Mouse (Mus musculus): ENCODE results near the gene Sox12. TPM values are rescaled to one million over a fixed set of nuclear protein-coding genes. Genes with fewer than 3 reads are reported as not detected.

The Sox12 gene
- polyA plus RNA-seq (2015; fragmentation: Illumina TruSeq; extraction: RNeasy Lipid Tissue Mini Kit (QIAGEN cat#74804); ENCODE audit: insufficient read depth, low replicate concordance): 1.0 TPM

GRCm38 (mm10) chr2:152397680-152398435 lies at the start of gene Sox12:
Gene Sox12 (minus strand): TSS chr2:152398063.

GRCm38 (mm10) chr2:152415287-152415686 lies 17.4 kb upstream of the Sox12 start, which contains the start of gene 6820408C15Rik:
Gene 6820408C15Rik (plus strand): TSS chr2:152415587.

GRCm38 (mm10) chr2:152414591-152415165 lies 16.8 kb upstream of the Sox12 start, which contains the start of gene Zcchc3:
Gene Zcchc3 (minus strand): TSS chr2:152415027.

GRCm38 (mm10) chr2:152376345-152376741 lies 21.5 kb downstream of the Sox12 start, which contains the start of gene Nrsn2:
Gene Nrsn2 (minus strand): TSS chr2:152376638.

Other genes with a start within 250 kb of the Sox12 start
- gene Csnk2a1, start 171.2 kb downstream of the Sox12 start, polyA plus RNA-seq (2015; fragmentation: Illumina TruSeq; extraction: RNeasy Lipid Tissue Mini Kit (QIAGEN cat#74804); ENCODE audit: insufficient read depth, low replicate concordance): 160 TPM
- gene Tbc1d20, start 104.2 kb downstream of the Sox12 start, polyA plus RNA-seq (2015; fragmentation: Illumina TruSeq; extraction: RNeasy Lipid Tissue Mini Kit (QIAGEN cat#74804); ENCODE audit: insufficient read depth, low replicate concordance): 63.0 TPM
- 51.8 TPM for gene Rbck1, start 65.4 kb downstream of the Sox12 start, polyA plus RNA-seq (2015; fragmentation: Illumina TruSeq; extraction: RNeasy Lipid Tissue Mini Kit (QIAGEN cat#74804); ENCODE audit: insufficient read depth, low replicate concordance)
- 0.37 TPM for gene Trib3, start 54.0 kb downstream of the Sox12 start, polyA plus RNA-seq (2015; fragmentation: Illumina TruSeq; extraction: RNeasy Lipid Tissue Mini Kit (QIAGEN cat#74804); ENCODE audit: insufficient read depth, low replicate concordance)
- not detected for gene Nrsn2, start 21.4 kb downstream of the Sox12 start, polyA plus RNA-seq (2015; fragmentation: Illumina TruSeq; extraction: RNeasy Lipid Tissue Mini Kit (QIAGEN cat#74804); ENCODE audit: insufficient read depth, low replicate concordance)
- gene Zcchc3, start 17.0 kb upstream of the Sox12 start, polyA plus RNA-seq (2015; fragmentation: Illumina TruSeq; extraction: RNeasy Lipid Tissue Mini Kit (QIAGEN cat#74804); ENCODE audit: insufficient read depth, low replicate concordance): 2.3 TPM
- gene 6820408C15Rik, start 17.5 kb upstream of the Sox12 start, polyA plus RNA-seq (2015; fragmentation: Illumina TruSeq; extraction: RNeasy Lipid Tissue Mini Kit (QIAGEN cat#74804); ENCODE audit: insufficient read depth, low replicate concordance): not detected
- gene Defb23, start 66.6 kb upstream of the Sox12 start, polyA plus RNA-seq (2015; fragmentation: Illumina TruSeq; extraction: RNeasy Lipid Tissue Mini Kit (QIAGEN cat#74804); ENCODE audit: insufficient read depth, low replicate concordance): not detected
- gene Defb20, start 79.0 kb upstream of the Sox12 start, polyA plus RNA-seq (2015; fragmentation: Illumina TruSeq; extraction: RNeasy Lipid Tissue Mini Kit (QIAGEN cat#74804); ENCODE audit: insufficient read depth, low replicate concordance): not detected
- gene Defb22, start 92.1 kb upstream of the Sox12 start, polyA plus RNA-seq (2015; fragmentation: Illumina TruSeq; extraction: RNeasy Lipid Tissue Mini Kit (QIAGEN cat#74804); ENCODE audit: insufficient read depth, low replicate concordance): not detected
- gene Defb26, start 113.6 kb upstream of the Sox12 start, polyA plus RNA-seq (2015; fragmentation: Illumina TruSeq; extraction: RNeasy Lipid Tissue Mini Kit (QIAGEN cat#74804); ENCODE audit: insufficient read depth, low replicate concordance): not detected
- not detected for gene Defb28, start 120.2 kb upstream of the Sox12 start, polyA plus RNA-seq (2015; fragmentation: Illumina TruSeq; extraction: RNeasy Lipid Tissue Mini Kit (QIAGEN cat#74804); ENCODE audit: insufficient read depth, low replicate concordance)
- not detected for gene Defb29, start 142.0 kb upstream of the Sox12 start, polyA plus RNA-seq (2015; fragmentation: Illumina TruSeq; extraction: RNeasy Lipid Tissue Mini Kit (QIAGEN cat#74804); ENCODE audit: insufficient read depth, low replicate concordance)
- gene Gm17416, start 171.3 kb upstream of the Sox12 start, polyA plus RNA-seq (2015; fragmentation: Illumina TruSeq; extraction: RNeasy Lipid Tissue Mini Kit (QIAGEN cat#74804); ENCODE audit: insufficient read depth, low replicate concordance): not detected
- not detected for gene Defb21, start 174.7 kb upstream of the Sox12 start, polyA plus RNA-seq (2015; fragmentation: Illumina TruSeq; extraction: RNeasy Lipid Tissue Mini Kit (QIAGEN cat#74804); ENCODE audit: insufficient read depth, low replicate concordance)
- gene Defb19, start 182.2 kb upstream of the Sox12 start, polyA plus RNA-seq (2015; fragmentation: Illumina TruSeq; extraction: RNeasy Lipid Tissue Mini Kit (QIAGEN cat#74804); ENCODE audit: insufficient read depth, low replicate concordance): not detected
- gene Defb45, start 201.3 kb upstream of the Sox12 start, polyA plus RNA-seq (2015; fragmentation: Illumina TruSeq; extraction: RNeasy Lipid Tissue Mini Kit (QIAGEN cat#74804); ENCODE audit: insufficient read depth, low replicate concordance): not detected
- gene Defb36, start 206.3 kb upstream of the Sox12 start, polyA plus RNA-seq (2015; fragmentation: Illumina TruSeq; extraction: RNeasy Lipid Tissue Mini Kit (QIAGEN cat#74804); ENCODE audit: insufficient read depth, low replicate concordance): not detected
- not detected for gene Defb25, start 225.0 kb upstream of the Sox12 start, polyA plus RNA-seq (2015; fragmentation: Illumina TruSeq; extraction: RNeasy Lipid Tissue Mini Kit (QIAGEN cat#74804); ENCODE audit: insufficient read depth, low replicate concordance)
- gene Rem1, start 228.9 kb upstream of the Sox12 start, polyA plus RNA-seq (2015; fragmentation: Illumina TruSeq; extraction: RNeasy Lipid Tissue Mini Kit (QIAGEN cat#74804); ENCODE audit: insufficient read depth, low replicate concordance): 3.6 TPM

Data from spleen, adult 10 weeks (tissue).